Mouse (Mus musculus): ENCODE data around the gene Il4i1.
"Not testable (repeated sequence)": the region's sequence is repeated elsewhere in the genome, so short reads cannot be mapped to it uniquely, and the experiment has no call there.

Gene Il4i1

DNA sequence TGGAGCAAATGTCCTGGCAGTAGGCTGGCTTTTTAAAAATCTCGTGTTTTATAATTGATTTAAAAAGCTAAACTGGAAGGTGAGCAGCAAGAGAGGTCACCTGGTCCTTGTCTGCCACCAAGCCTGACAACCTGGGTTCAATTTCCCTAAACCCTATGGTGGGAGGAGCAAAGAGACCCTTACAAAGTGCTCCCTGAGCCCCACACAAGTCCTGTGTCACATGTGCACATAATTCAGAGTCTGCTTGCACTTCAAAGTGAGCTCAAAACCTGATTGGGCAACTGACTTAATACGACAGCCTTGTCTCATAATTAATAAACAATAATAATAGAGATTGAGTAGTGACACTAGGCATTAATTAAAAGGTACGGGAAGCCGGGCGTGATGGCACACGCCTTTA lies 54.4 kb downstream of the Il4i1 start:
- Histone ChIP-seq H3K36me3 (ENCODE audit: control insufficient read depth, insufficient read depth, low read length, poor library complexity, severe bottlenecking) (no peaks in the 10 kb centered on the region), H3K27me3 (ENCODE audit: control insufficient read depth, insufficient read depth, low read length, poor library complexity, severe bottlenecking) (no peaks in the 10 kb centered on the region)
- no peak for DNase-seq (ENCODE audit: low read depth, low spot score)

DNA sequence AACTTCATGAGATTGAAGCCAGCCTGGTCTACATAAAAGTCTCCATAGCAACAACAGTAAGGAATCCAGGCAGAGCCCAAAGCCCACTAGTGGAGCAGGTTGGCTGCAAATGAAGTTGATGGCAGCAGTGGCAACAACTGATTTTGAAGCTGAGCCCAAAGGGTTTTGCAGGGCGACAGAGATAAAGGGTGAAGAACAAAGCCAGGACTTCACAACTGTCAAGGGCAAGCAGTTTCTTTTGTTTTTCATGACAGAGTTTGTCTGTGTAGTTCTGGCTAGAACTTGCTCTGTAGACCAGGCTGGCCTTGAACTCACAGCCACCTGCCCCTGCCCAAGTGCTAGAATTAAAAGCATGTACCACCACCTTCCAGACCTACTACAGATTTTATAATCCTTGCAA lies 55.0 kb downstream of the Il4i1 start:
- no peak for DNase-seq (ENCODE audit: low read depth, low spot score)
- H3K36me3 ChIP-seq (ENCODE audit: control insufficient read depth, insufficient read depth, low read length, poor library complexity, severe bottlenecking), result no peaks in the 10 kb centered on the region
- no peaks in the 10 kb centered on the region for H3K27me3 ChIP-seq (ENCODE audit: control insufficient read depth, insufficient read depth, low read length, poor library complexity, severe bottlenecking)

DNA sequence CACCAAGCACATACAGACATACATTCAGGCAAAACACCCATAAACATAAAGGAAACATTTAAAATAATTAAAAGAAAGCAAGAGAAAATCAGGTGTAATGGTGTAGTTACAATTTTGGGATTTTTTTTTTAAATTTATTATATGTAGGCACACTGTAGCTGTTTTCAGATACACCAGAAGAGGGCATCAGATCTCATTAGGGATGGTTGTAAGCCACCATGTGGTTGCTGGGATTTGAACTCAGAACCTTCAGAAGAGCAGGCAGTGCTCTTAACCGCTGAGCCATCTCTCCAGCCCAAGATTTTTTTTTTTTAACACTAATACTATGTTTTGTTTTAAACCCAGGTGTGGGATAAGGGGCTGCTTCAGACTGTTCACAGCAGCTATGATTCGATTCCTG lies 55.6 kb downstream of the Il4i1 start:
- not testable (repeated sequence) for DNase-seq (ENCODE audit: low read depth, low spot score); H3K36me3 ChIP-seq (ENCODE audit: control insufficient read depth, insufficient read depth, low read length, poor library complexity, severe bottlenecking); H3K27me3 ChIP-seq (ENCODE audit: control insufficient read depth, insufficient read depth, low read length, poor library complexity, severe bottlenecking)

DNA sequence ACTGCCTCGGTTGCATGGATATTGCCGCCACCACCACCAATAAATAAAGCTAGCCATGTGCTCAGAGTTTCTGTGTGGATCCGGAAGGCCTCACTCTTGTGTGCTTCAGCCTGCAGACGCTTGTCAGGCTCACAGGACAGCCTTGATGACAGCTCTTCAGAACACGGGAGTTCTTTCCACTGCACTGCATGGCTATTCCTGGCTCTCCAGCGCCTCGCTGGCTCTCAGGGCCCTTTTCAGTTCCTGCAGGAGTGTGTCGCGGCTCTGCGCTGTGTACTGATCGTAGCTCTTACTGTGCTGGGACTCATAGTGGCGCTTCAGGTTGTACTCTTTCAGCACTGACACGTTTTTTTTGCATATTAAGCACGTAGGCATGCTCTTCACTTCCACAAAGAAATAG lies 61.6 kb downstream of the Il4i1 start:
- Histone ChIP-seq H3K27me3 (ENCODE audit: control insufficient read depth, insufficient read depth, low read length, poor library complexity, severe bottlenecking) (no peaks in the 10 kb centered on the region), H3K36me3 (ENCODE audit: control insufficient read depth, insufficient read depth, low read length, poor library complexity, severe bottlenecking) (peaks cover 9% of the 10 kb centered on the region)
- no peak for DNase-seq (ENCODE audit: low read depth, low spot score)

DNA sequence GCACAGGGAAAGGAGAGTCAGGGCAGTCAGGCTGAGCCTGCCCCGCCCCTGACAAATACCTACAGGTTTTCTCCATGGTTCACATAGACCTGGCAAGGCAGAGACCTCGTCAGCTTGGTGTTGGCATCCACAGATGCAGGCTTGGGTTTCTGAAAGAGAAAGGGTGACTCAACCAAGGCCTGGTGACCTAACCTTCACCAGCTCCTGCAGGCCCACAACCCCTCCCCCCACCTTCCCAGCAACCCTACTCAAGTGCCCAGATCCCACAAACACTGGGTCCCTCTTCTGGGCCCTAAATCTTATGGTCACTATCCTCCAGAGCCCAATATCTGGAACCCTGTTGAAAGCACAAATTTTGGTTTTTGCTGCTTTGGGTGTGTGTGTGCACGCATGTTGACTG lies 66.8 kb downstream of the Il4i1 start:
- Histone ChIP-seq H3K36me3 (ENCODE audit: control insufficient read depth, insufficient read depth, low read length, poor library complexity, severe bottlenecking) (peaks cover 9% of the 10 kb centered on the region), H3K27me3 (ENCODE audit: control insufficient read depth, insufficient read depth, low read length, poor library complexity, severe bottlenecking) (no peaks in the 10 kb centered on the region)
- no peak for DNase-seq (ENCODE audit: low read depth, low spot score)

DNA sequence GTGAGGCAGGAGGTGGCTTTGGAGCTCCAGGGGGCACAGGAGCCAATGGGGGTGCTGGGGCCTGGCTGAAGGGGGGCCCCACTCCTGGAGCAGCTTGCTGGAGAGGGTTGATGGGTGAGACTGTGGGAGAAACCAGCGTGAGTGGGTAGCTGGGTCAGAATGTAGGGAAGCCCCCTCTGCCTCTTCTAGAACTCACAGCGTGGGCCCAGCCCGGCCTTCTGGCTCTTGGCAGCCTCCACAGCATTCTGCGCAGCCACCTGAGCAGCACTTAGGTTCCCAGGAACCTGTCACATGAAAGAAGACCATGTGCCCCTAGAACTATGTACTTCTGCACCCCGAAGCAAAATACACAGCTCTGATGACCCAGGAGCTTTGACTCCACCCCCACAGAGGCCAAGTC lies 68.5 kb downstream of the Il4i1 start:
- no peak for DNase-seq (ENCODE audit: low read depth, low spot score)
- Histone ChIP-seq H3K27me3 (ENCODE audit: control insufficient read depth, insufficient read depth, low read length, poor library complexity, severe bottlenecking) (no peaks in the 10 kb centered on the region), H3K36me3 (ENCODE audit: control insufficient read depth, insufficient read depth, low read length, poor library complexity, severe bottlenecking) (peaks cover 12% of the 10 kb centered on the region)

DNA sequence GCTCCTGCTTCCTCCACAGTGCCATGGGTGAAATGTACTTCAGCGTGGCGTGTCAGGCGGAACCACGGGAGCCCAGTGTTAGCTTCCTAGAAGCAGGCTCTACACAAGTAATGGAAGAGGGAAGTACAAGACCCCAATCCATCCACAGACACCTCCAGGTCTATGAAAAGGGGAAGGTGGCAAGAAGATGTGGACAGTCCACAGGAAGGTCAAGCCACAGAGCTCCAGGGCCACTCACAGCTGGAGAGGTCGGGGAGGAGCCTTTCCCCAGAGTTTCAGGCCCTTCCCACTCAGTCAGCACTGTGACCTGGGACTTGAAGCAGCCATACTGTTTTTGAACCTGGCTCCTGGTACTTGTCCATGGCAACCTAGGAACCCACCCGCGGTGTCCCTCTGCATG lies 70.8 kb downstream of the Il4i1 start:
- Histone ChIP-seq H3K36me3 (ENCODE audit: control insufficient read depth, insufficient read depth, low read length, poor library complexity, severe bottlenecking) (peaks cover 5% of the 10 kb centered on the region; the same call in 1 of the 2 replicates), H3K27me3 (ENCODE audit: control insufficient read depth, insufficient read depth, low read length, poor library complexity, severe bottlenecking) (no peaks in the 10 kb centered on the region)
- no peak for DNase-seq (ENCODE audit: low read depth, low spot score)

DNA sequence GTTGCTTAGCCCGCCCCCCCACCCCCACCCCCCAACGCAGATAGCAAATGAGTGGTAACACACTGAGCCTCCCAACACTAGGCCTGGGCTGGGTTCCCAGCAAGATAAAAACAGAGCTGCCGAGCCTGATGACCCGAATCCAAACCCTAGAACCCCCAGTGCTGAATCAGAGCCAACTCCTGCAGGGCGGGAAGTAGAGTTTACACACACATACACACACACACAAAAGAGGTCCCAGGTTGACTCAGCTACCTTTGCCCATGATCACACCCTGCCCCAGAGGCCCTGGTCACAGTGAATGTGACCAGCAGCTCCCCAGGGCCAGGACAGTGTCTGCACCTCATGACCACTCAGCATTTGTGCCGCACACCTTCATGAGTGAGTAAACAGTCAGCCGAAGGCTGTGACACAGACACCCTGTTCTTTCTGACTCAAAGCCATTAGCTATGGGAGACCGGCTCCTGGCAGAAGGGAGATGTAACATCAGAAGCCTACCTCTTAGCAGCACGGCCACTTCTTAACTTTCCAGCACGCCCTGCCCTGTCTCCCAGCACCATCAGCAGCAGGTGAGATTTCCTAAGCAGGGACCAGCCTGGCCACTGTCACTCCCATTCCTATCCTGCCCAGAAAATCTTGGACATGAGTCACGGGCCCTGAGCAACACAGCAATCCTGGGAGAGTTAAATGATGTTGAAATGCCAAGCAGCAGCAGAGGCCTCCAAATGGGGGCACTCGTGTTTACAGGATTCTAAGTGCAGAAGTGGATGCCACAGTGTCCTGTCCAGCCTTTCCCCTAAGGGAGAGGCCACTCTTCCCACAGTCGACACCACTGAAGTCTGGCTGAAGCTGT lies 72.3 kb downstream of the Il4i1 start:
- no peaks in the 10 kb centered on the region for H3K27me3 ChIP-seq (ENCODE audit: control insufficient read depth, insufficient read depth, low read length, poor library complexity, severe bottlenecking)
- DNase-seq (ENCODE audit: low read depth, low spot score), result no peak
- H3K36me3 ChIP-seq (ENCODE audit: control insufficient read depth, insufficient read depth, low read length, poor library complexity, severe bottlenecking), result 0 out of 2 replicates have a peak, but pooled peaks cover 4% of the 10 kb centered on the region

DNA sequence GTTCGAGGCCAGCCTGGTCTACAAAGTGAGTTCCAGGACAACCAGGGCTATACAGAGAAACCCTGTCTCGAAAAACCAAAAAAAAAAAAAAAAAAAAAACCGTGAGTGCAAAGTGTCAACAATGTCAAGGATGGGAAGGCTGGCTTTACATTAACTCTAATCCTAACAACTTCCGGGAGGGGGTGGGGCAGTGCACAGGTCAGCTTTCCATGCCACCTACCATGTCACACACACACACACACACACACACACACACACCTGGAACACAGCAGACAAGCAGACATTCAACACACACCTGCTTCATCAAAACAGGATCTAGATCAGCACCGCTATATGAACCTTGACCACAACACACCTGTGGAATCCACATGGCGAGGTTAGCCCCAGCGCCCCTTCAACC lies 74.0 kb downstream of the Il4i1 start:
- no peaks in the 10 kb centered on the region for H3K27me3 ChIP-seq (ENCODE audit: control insufficient read depth, insufficient read depth, low read length, poor library complexity, severe bottlenecking)
- 0 out of 2 replicates have a peak, but pooled peaks cover 4% of the 10 kb centered on the region for H3K36me3 ChIP-seq (ENCODE audit: control insufficient read depth, insufficient read depth, low read length, poor library complexity, severe bottlenecking)
- no peak for DNase-seq (ENCODE audit: low read depth, low spot score)

Data from splenic B cell, adult 2 months (primary cell).